Mouse (Mus musculus): ENCODE measurements at regions not wholly inside any gene's neighbourhood (a gene's known extent, or its start where the extent isn't known, plus 50 kb on each side); places are given as distances from the start of the nearest gene placed in this dataset.

GRCm38 (mm10) chr4:131512768-131513167 lies 325.3 kb downstream of the Ptpru start:
- TF ChIP-seq CTCF (IDR thresholded peaks at IDR 0.05; ENCODE audit: borderline replicate concordance, insufficient read depth, low read depth, low read length) (no peak), POLR2A (IDR thresholded peaks at IDR 0.05; ENCODE audit: borderline replicate concordance, insufficient read depth, low read length) (no peak)

Data from cerebellum, adult 2 months (tissue).